Mouse (Mus musculus): ENCODE data around the gene Gm4491.
"Not testable (repeated sequence)": the region's sequence is repeated elsewhere in the genome, so short reads cannot be mapped to it uniquely, and the experiment has no call there.

The Gm4491 gene

DNA sequence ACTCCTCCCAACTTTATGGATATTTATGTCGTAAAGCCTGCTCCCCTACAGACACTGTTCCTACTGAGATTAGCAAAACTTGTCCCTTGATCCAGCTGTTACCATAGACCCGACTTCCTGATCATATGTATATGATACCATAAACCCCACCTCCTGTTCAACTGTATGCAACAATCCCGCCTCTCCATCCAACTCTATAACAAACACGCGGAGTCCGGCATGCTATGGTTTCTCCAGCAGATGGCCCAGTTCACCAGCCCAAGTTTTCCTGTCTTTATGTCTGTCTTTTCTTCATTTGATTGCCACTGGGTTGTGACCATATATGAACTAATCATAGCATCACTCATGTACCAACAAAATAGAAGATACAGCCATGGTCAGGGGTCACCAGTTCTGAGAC lies 40.1 kb downstream of the Gm4491 start:
- no peak for DNase-seq

DNA sequence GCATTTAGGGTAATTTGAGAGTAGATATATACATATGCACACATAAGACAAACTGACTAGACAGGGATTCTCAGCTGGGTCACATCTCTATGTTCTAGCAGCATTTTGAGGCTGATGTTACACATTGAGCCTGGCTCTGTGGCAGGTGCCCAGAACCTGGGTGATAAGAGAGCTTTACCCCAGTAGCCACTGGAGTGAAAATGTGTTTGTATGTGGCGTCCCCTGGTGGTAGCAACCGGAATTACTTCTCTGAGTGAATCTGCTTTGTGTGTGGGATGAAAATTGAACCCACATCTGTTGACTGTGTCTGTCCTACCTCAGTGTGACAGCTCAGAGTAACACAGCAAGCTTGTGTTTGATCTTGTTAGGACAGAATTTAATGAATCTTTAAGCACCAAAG lies 45.8 kb downstream of the Gm4491 start:
- not testable (repeated sequence) for DNase-seq

DNA sequence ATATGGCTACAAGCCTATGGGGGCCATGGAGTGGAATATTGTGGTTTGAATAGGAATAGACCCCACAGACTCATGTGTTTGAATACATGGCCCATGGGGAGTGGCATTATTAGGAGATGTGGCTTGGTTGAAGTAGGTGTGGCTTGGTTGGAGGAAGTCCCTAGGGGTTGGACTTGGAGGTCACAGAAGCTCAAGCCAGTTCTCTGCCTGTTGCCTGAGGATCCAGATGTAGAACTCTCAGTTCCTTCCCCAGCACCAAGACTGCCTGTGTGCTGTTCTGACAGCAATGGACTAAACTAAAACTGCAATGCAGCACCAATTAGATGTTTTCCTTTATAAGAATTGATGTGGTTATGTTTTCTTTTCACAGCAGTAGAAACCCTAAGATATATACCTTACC lies 49.6 kb downstream of the Gm4491 start:
- DNase-seq = no peak

All from right cerebral cortex, postnatal 4 days (tissue).